Mouse (Mus musculus): ENCODE measurements at regions not wholly inside any gene's neighbourhood (a gene's known extent, or its start where the extent isn't known, plus 50 kb on each side); places are given as distances from the start of the nearest gene placed in this dataset.

- no peak for TF ChIP-seq CHD2 (IDR thresholded peaks at IDR 0.05; ENCODE audit: low read depth, low read length)
- TF ChIP-seq ZC3H11A (IDR thresholded peaks at IDR 0.05; ENCODE audit: borderline replicate concordance, low read depth, low read length), result no peak
- no peak for TF ChIP-seq ZNF384 (IDR thresholded peaks at IDR 0.05; ENCODE audit: low read depth, low read length)
- TF ChIP-seq HCFC1 (IDR thresholded peaks at IDR 0.05; ENCODE audit: borderline replicate concordance, insufficient read depth, low read length), result no peak
These were observed 960.5 kb upstream of the B3galt2 start for GRCm38 (mm10) chr1:142679917-142680316.
